Mouse (Mus musculus): ENCODE measurements around the gene Bloc1s4.

GRCm38 (mm10) chr5:36772586-36772985 lies 24.1 kb upstream of the Bloc1s4 start:
- TF ChIP-seq POLR2A (IDR thresholded peaks at IDR 0.05; ENCODE audit: insufficient read depth, low read depth, low read length) (no peak), CTCF (IDR thresholded peaks at IDR 0.05; ENCODE audit: insufficient read depth, low read depth, low read length) (no peak)

All from olfactory bulb, adult 2 months (tissue).